In genomic region chr16:51925639-51926038, GRCm38 (mm10) we compare ENCODE assay signal across 31 mouse cellular contexts.
"Had no signal": no experiment of that assay in that cellular context is flagged by ENCODE, and none has a peak within 500 bp of the region (broad histone marks: within the 10 kb centered on the region; RNA-seq: fewer than 3 reads in every experiment).

No protein-coding gene starts in this region.

- ATAC-seq: liver, embryonic 12.5 days; liver, postnatal 0 days; lung, postnatal 0 days; midbrain, embryonic 13.5 days; midbrain, embryonic 15.5 days; midbrain, embryonic 16.5 days had no signal

- H3K4me2 ChIP-seq: limb, embryonic 12.5 days; limb, embryonic 13.5 days; limb, embryonic 15.5 days; liver, embryonic 11.5 days; liver, embryonic 12.5 days; liver, embryonic 13.5 days; liver, embryonic 15.5 days; lung, embryonic 14.5 days; lung, embryonic 15.5 days; midbrain, embryonic 11.5 days; midbrain, embryonic 12.5 days; midbrain, embryonic 13.5 days; midbrain, embryonic 15.5 days; neural tube, embryonic 12.5 days; neural tube, embryonic 13.5 days had no signal

- H3K4me1 ChIP-seq: limb, embryonic 10.5 days; limb, embryonic 12.5 days; limb, embryonic 13.5 days; limb, embryonic 15.5 days; liver, embryonic 12.5 days; liver, embryonic 13.5 days; liver, embryonic 15.5 days; lung, embryonic 15.5 days; midbrain, embryonic 10.5 days; midbrain, embryonic 12.5 days; midbrain, embryonic 13.5 days; midbrain, embryonic 15.5 days; neural tube, embryonic 12.5 days had no signal

- H3K4me3 ChIP-seq: limb, embryonic 10.5 days; limb, embryonic 12.5 days; limb, embryonic 13.5 days; limb, embryonic 15.5 days; liver, embryonic 12.5 days; liver, embryonic 13.5 days; liver, embryonic 15.5 days; lung, embryonic 15.5 days; megakaryocyte, embryonic 14.5 days; midbrain, embryonic 10.5 days; midbrain, embryonic 12.5 days; midbrain, embryonic 13.5 days; midbrain, embryonic 15.5 days; myocyte; neural tube, embryonic 12.5 days; neural tube, embryonic 13.5 days had no signal

- H3K27ac ChIP-seq: limb, embryonic 10.5 days; limb, embryonic 12.5 days; limb, embryonic 13.5 days; limb, embryonic 15.5 days; liver, embryonic 12.5 days; liver, embryonic 13.5 days; liver, embryonic 14.5 days; liver, embryonic 15.5 days; lung, embryonic 15.5 days; midbrain, embryonic 10.5 days; midbrain, embryonic 12.5 days; midbrain, embryonic 13.5 days; midbrain, embryonic 15.5 days; neural tube, embryonic 12.5 days; neural tube, embryonic 13.5 days had no signal

- H3K9ac ChIP-seq: limb, embryonic 12.5 days; limb, embryonic 13.5 days; limb, embryonic 15.5 days; liver, embryonic 12.5 days; liver, embryonic 13.5 days; liver, embryonic 14.5 days; liver, embryonic 15.5 days; liver, postnatal 0 days; lung, embryonic 14.5 days; lung, embryonic 15.5 days; midbrain, embryonic 12.5 days; midbrain, embryonic 13.5 days; midbrain, embryonic 15.5 days; neural tube, embryonic 12.5 days; neural tube, embryonic 13.5 days had no signal

- DNase-seq: left cerebral cortex, postnatal 4 days; liver; liver, embryonic 13.5 days; liver, postnatal 0 days; lung, adult 18-20 months; lung, adult 2 months; lung, embryonic 14.5 days; lung, postnatal 10 days; lung, postnatal 14 days; lung, postnatal 36 days; midbrain, embryonic 14.5 days had no signal

- H3K36me3 ChIP-seq: limb, embryonic 10.5 days; limb, embryonic 12.5 days; limb, embryonic 13.5 days; limb, embryonic 15.5 days; liver, embryonic 12.5 days; liver, embryonic 13.5 days; liver, embryonic 15.5 days; lung, embryonic 15.5 days; midbrain, embryonic 10.5 days; midbrain, embryonic 12.5 days; midbrain, embryonic 13.5 days; midbrain, embryonic 15.5 days; neural tube, embryonic 12.5 days; neural tube, embryonic 13.5 days had no signal

- H3K9me3 ChIP-seq: limb, embryonic 10.5 days; limb, embryonic 12.5 days; limb, embryonic 13.5 days; limb, embryonic 15.5 days; liver, embryonic 12.5 days; liver, embryonic 13.5 days; liver, embryonic 15.5 days; lung, embryonic 15.5 days; megakaryocyte, embryonic 14.5 days; midbrain, embryonic 10.5 days; midbrain, embryonic 12.5 days; midbrain, embryonic 13.5 days; midbrain, embryonic 15.5 days; neural tube, embryonic 12.5 days; neural tube, embryonic 13.5 days had no signal

- H3K27me3 ChIP-seq: limb, embryonic 12.5 days; limb, embryonic 13.5 days; limb, embryonic 15.5 days; liver, embryonic 12.5 days; liver, embryonic 13.5 days; liver, embryonic 15.5 days; lung, embryonic 15.5 days; megakaryocyte, embryonic 14.5 days; midbrain, embryonic 12.5 days; midbrain, embryonic 13.5 days; midbrain, embryonic 15.5 days; neural tube, embryonic 12.5 days; neural tube, embryonic 13.5 days had no signal
